Mouse (Mus musculus): ENCODE results near the gene H2al1k.
A peak's percentile ranks its signal among the peaks of the same experiment; 100 is the strongest.
"Not testable (repeated sequence)": the region's sequence is repeated elsewhere in the genome, so short reads cannot be mapped to it uniquely, and the experiment has no call there.

The H2al1k gene

DNA sequence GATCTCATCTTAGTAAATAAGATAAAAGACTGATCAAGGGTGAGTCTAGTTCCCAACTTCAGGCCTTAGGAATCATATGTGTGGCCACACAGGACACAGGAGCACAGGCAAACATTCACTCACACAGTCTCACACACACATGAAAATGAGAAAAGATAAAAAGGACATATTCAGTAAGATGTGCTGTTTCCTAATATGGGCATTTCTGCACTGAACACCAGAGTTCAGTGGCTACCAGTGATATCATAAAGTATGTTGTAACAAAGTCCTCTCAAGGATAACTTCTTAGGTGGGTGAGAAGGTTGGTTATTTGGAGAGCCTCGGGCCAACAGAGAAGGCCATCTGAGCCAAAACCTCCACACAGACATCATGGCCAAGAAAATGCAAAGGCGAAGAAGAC lies at the start of gene H2al1k:
TSS of gene H2al1k (plus strand) at position 301 of the 400 bp plus-strand sequence.
- DNase-seq (ENCODE audit: low read depth, low spot score), result not testable (repeated sequence)

DNA sequence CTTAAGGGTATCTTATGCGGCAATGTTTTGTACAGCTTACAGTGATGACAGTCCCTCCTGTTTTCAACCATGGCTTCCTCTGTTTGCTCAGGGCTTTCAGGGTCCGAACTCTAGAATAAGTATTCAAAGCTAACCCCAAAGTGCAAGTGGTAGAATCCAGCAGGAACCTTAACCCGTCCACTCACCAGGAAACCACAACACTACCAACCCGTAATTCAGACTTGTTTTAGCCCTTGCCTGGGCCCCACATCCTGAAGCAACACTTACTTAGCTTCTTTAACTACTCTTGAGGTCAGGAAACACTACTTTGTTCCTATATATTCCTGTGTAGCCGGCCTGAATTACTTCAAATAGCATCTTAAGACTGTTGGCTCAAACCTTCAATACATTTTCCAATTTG lies 47.6 kb upstream of the H2al1k start:
- DNase-seq (ENCODE audit: low read depth, low spot score), result no peak

DNA sequence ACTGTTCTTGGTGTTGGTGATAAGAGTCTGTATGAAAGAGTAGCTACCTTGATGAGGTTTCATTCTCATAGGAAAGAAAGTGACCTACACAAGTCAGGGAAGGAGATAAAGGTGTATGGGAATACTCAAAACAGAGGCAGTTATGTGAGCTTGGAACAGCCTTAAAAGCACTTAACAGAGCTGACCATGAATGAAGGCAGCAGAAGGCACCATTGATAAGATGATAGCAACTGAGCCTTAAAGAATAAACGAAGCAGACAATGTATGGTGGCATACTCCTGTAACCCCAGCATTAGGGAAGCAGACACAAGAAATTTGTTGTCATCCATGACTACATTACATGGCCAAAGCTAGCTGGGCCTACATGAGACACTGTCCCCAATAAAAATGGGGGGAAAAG lies 47.0 kb upstream of the H2al1k start:
- no peak for DNase-seq (ENCODE audit: low read depth, low spot score)

DNA sequence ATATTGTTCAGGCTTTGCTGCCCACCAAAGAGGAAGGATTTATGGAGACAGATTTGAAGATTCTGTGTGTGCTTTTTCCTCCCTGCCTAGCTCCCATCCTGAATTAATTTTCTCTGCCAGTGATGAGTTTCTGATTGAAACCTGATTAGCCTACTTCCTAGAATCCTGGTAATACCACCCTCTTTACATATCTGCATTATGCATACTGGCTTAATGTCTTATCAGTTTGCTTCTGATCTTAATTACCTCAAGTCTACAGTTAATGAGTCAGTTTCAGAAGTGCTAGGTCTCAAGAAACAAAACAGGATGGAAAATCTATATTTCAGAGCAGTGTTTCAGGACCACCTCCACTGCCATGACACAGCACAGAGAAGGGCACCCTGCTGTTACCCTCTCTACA lies 34.0 kb upstream of the H2al1k start:
- not testable (repeated sequence) for DNase-seq (ENCODE audit: low read depth, low spot score)

DNA sequence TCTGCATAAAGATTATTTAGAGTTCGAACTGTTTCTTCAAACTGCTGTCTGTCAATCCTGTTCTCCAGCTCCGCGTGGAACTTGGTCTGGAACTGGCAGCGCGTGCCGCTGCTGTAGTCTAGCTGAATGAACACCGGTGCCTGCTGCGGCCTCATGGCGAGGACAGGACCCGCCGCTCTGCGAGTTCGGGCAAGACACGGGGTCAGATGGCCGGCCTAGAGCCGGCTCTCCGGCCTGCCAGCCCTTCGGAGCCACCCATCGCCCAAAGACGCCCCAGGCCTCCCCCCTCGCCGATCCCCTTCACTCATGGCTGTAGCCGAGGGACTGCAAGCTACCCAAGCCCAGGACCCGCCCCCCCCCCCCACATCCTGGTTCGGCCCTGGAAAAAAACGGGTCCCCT lies 22.5 kb upstream of the H2al1k start:
- DNase-seq (ENCODE audit: low read depth, low spot score), result not testable (repeated sequence)

DNA sequence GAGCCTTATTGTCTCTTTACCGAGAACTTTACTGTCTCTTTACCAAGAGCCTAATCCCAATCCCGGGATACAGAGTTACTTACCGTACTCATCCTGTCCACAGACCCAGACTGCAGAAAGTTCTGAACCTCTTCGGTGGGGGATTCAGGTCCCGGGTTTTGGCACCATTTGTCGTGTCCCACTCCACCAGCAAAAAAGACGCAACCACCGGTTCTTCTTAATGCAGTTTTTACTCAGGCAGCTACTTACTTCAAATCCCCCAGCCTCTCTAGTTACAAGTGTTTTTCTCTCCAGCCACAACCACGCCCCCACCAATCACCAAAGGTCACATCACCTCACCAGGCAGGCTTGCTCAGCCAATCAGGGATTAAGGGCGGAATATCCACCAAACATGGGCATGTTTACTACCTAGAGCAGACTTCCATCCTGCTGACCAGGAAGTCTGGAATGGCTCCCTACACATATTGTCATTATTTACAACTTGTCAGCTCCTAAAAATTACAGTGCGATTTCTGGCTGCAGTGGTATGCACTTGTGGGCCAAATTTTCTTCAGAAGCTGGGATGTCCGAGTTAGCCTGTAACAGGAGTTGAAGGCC lies 18.0 kb upstream of the H2al1k start:
- DNase-seq (ENCODE audit: low read depth, low spot score), result peak; percentile 52

DNA sequence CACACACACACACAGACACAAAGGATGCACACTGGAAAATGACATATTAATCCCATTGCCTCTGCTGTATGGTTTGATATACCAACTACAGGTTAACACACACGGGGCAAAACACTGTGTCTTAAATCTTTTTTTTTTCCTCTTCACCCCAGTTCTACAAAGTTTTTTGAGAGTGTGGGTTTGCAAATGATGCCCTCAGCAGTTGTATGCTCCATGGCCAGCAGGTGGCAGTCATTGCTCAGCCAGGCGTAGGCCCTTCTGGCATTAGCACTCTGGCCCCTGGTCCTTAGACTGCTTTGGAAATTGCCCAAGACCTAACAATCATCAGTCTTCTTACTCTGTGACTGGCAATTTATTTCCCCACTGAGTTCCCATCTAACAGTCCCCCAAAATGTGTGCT lies 17.4 kb upstream of the H2al1k start:
- DNase-seq (ENCODE audit: low read depth, low spot score), result peak; percentile 12

DNA sequence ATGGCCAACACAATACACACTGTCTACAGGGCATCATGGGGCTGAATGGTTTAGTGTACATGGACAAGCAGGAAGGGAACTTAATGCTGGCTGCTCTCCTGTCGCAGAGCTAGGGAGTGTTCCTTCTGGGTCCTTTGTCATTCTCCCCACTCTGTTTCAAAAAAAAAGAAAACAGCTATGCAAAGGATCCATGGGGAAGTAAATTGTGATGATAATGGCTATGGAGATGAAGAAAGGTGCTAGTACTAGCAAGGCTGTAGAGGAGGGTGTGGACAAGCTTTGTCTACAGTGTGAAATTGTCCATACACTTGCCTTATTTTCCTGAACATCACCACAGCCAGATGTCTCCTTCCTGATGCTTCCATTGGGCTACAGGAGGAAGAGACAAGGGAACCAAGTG lies 15.4 kb upstream of the H2al1k start:
- DNase-seq (ENCODE audit: low read depth, low spot score), result peak; percentile 75

DNA sequence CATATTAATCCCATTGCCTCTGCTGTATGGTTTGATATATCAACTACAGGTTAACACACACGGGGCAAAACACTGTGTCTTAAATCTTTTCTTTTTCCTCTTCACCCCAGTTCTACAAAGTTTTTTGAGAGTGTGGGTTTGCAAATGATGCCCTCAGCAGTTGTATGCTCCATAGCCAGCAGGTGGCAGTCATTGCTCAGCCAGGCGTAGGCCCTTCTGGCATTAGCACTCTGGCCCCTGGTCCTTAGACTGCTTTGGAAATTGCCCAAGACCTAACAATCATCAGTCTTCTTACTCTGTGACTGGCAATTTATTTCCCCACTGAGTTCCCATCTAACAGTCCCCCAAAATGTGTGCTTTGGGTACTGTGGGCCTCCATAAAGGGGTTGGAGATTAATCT lies 23.6 kb downstream of the H2al1k start:
- not testable (repeated sequence) for DNase-seq (ENCODE audit: low read depth, low spot score)

DNA sequence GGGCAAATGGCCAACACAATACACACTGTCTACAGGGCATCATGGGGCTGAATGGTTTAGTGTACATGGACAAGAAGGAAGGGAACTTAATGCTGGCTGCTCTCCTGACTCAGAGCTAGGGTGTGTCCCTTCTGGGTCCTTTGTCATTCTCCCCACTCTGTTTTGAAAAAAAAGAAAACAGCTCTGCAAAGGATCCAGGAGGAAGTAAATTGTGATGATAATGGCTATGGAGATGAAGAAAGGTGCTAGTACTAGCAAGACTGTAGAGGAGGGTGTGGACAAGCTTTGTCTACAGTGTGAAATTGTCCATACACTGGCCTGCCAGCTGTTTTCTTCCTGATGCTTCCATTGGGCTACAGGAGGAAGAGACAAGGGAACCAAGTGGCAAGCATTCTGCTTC lies 25.5 kb downstream of the H2al1k start:
- DNase-seq (ENCODE audit: low read depth, low spot score), result peak; percentile 91
